Mouse (Mus musculus) neutrophil, adult 83 days (primary cell): ENCODE measurements around the gene Efna3. TPM values are rescaled to one million over a fixed set of nuclear protein-coding genes. Genes with fewer than 3 reads are reported as not detected.

ENCODE experiments used
- total RNA-seq, 2 experiments: library from RNA; stranded (reverse); gene quantifications; one replicate each; pipeline ENCODE4 v1.2.4; 2023

Gene Efna3
- not detected for total RNA-seq

DNA sequence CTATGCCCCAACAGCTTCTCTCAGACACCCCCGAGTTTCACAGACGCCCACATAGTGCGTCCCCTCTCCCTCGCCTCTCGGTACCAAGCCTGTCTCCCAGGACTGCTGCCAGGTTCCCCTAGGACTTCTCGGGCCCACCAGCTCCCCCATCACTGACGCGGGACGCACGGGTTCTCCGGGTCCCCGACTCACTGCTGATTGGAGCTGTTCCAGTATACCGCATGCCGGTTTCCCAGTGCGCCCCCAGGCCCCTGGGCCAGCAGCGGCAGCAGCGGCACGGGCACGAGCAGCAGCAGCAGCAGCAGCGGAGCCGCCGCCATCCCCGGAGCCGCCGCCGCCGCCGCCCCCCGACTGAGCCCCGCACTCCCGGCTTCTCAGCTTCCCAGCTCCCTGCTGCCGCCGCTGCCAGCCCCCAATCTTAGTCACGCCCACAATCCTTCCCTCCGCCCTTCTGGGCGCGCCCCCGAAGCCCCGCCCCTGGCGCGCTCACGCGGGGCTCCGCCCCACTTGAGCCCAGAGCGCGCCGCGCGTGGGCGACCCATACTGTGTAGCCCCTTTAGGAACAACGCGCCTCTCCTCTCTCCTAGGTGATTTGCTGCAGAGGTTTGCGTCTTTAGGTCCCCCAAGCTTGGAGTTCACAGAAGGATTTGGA lies at the start of gene Efna3:
TSS of gene Efna3 (minus strand) at position 452 of the 652 bp plus-strand sequence.

GRCm38 (mm10) chr3:89365153-89365485 lies 42.4 kb upstream of the Efna3 start, which contains the start of gene Dcst1:
TSS of gene Dcst1 (minus strand) at chr3:89365253.

GRCm38 (mm10) chr3:89361675-89362074 lies 38.9 kb upstream of the Efna3 start, which contains the start of gene Dcst2:
TSS of gene Dcst2 (plus strand) at chr3:89361975.

DNA sequence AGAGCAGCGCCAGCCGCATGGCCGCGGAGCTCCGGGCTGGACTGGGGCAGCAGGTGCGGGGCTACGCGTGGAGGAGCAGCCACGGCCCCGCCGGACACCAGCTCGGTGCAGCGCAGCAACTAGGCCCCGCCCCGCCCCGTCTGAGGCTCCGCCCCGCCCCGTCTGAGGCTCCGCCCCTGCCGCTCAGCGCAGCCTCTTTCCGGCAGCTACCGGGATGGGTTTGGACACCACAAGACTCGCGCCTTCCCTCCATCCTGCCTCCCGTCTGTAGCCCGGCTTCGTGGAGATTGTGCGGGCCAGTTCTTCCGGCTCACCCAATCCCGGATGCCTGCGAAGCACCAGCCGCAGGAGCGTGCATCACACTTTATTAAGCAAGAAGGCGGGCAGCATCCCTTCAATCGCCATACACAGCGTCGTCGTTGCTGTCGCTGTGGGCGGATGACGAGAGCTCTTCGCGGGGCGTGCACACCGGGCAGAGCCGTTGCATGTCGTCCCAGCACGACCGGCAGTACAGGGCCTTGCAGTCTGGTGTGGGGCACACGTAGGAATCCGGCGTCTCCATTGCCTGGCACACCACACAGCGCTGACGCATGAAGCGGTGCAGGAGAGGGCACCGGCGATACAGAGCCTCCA lies 27.2 kb upstream of the Efna3 start, which contains the start of gene Adam15:
TSS of gene Adam15 (minus strand) at position 128 of the 633 bp plus-strand sequence.

DNA sequence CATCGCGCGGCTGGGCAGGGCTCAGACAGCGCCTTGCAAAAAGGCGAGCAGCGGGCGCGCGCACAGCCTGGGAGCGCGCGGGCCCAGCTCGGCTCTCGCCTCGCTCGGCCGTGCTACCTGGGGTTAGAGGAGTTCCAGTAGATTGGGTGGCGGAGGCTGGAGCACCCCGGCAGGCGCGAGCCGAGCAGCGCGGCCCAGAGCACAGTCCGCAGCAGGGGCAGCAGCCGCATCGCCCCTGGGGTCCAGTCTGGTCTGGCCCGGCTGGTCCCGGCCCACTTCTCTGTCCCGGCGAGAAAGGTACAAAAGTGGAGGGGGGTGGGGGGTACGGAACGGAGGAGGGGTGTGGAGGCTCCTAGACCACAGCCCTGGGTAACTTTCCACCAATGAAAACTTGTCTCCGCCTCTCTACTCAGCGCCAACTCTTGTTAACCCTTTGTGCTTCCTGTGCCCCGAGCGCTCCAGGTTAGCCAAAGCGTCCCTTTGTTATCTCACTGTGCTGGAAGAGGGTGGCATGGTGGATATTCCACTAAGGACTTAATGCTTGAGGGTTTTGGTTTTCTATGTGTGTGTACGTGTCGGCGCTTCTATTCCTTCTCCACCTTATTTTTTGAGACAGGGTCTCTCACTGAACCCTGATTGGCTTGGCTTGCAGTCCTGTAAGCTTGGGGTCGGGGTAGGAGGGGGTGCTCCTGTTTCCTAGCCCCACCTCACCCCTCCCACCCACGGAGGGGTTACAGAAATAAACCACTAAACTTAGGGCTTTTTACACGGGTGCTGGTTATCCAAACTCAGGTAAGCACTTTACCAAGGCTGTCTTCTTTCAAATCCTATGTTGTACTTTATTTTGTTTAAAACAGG lies 15.2 kb upstream of the Efna3 start, which contains the start of gene Efna4:
TSS of gene Efna4 (minus strand) at position 308 of the 858 bp plus-strand sequence.

DNA sequence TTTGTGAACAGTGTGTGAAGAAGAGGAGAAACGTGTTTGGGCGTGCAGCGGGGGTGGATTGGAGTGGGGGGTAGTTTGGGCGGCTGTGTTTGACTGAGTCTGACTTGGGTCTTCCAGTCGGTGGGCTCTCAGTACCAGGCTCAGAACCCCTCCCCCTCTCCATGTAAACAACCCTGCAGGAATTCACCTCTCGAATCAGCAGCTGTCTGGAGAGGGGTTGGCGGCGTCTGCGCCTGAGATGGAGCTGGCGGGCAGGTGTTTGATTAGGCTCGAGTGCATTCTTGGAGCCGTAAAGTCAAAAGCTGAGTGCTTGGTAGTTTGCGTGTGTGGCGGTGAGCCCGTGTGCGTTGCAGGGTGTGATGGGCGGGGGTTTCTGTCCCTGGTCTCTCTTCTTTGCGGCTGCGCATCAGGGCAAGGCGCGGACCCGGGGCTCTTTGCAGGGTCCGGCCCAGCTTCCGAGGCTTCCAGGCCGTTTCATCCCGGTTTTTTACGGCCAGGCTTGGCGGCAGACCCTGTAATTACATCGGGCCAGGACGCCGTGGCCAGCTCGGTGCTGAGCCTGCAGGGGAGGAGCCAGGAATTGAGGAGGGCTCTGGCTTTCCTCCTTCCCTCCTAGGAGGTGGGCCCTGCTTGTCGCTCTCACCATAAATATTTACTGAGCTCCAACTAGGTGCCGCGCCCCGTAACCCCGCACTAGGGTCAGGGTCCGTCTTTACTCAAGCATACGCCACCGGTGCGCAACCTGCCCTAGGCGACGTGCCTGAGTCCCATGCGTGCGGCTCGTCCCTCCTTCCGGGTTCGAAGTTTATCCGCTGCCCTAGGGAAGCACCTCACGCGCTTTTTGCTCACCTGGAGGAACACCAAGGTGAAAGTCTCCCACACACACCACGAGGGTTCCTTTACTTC lies 41.9 kb downstream of the Efna3 start, which contains the start of gene Efna1:
TSS of gene Efna1 (minus strand) at position 537 of the 906 bp plus-strand sequence.

DNA sequence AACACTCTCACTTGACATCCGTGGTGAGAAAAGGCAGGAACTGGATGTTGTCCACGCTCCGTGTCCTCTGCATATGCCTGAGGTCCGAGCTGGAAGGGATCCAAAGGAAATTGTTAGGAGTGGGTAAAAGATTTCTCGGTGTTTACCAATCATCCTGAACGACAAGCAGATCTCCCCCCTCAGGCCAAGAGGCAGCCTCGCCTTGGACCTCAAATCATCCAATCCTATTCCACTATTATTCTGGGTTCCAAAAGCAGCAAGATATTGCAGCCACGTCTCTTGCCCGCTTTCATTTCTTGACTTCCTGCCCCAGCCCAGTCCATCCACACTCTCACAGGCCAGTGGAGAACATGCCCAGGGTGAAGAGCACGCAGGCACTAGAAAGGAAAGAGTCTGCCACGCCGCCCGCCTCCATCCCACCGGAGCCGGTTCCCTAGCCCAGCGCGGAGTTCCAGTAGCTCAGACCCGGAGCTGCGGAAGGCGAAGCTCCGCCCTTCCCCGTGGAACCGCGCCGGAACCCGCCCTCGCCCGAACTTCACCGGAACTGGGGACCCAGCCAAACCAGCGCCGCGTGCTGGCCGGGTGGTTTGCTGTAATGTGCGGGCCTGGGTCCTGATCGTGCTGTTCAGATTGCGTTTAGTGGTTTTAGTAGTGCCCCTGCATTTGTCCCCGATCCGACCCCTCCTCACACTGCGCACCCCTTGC lies 52.6 kb downstream of the Efna3 start, which contains the start of gene Slc50a1:
TSS of gene Slc50a1 (minus strand) at position 520 of the 705 bp plus-strand sequence.

Other genes with a start within 250 kb of the Efna3 start
- gene Rusc1, start 229.7 kb downstream of the Efna3 start, total RNA-seq: 10 to 100 TPM; 19.9 to 21.7 TPM
- gene Gm43738, start 221.9 kb downstream of the Efna3 start, total RNA-seq: not detected
- gene Fdps, start 221.0 kb downstream of the Efna3 start, total RNA-seq: 10 to 100 TPM; 26.5 to 33.5 TPM
- 10 to 100 TPM; 14.9 to 33.6 TPM for gene Pklr, start 186.8 kb downstream of the Efna3 start, total RNA-seq
- not detected for gene Hcn3, start 162.8 kb downstream of the Efna3 start, total RNA-seq
- gene Clk2, start 158.2 kb downstream of the Efna3 start, total RNA-seq: 10 to 100 TPM; 52.8 to 53.7 TPM
- 10 to 100 TPM; 45.9 to 51.1 TPM for gene Scamp3, start 145.5 kb downstream of the Efna3 start, total RNA-seq
- 1 to 10 TPM; 4.8 to 7.0 TPM for gene Fam189b, start 139.8 kb downstream of the Efna3 start, total RNA-seq
- 10 to 100 TPM; 59.9 to 64.3 TPM for gene Gba, start 120.0 kb downstream of the Efna3 start, total RNA-seq
- gene Thbs3, start 107.8 kb downstream of the Efna3 start, total RNA-seq: 1 to 10 TPM in 1 of 2 experiments, under 1 TPM in 1; 0.68 to 1.4 TPM
- gene Mtx1, start 95.9 kb downstream of the Efna3 start, total RNA-seq: 10 to 100 TPM; 44.5 to 57.2 TPM
- gene Muc1, start 93.9 kb downstream of the Efna3 start, total RNA-seq: not detected
- 10 to 100 TPM; 68.3 to 70.2 TPM for gene Krtcap2, start 77.0 kb downstream of the Efna3 start, total RNA-seq
- under 1 TPM; 0.44 to 0.61 TPM for gene Trim46, start 76.7 kb downstream of the Efna3 start, total RNA-seq
- 10 to 100 TPM; 42.5 to 56.9 TPM for gene Dpm3, start 63.6 kb downstream of the Efna3 start, total RNA-seq
- gene Slc50a1, start 52.4 kb downstream of the Efna3 start, total RNA-seq: 10 to 100 TPM; 24.1 to 29.6 TPM
- gene Efna1, start 41.8 kb downstream of the Efna3 start, total RNA-seq: not detected
- not detected for gene Efna4, start 15.1 kb upstream of the Efna3 start, total RNA-seq
- 100 to 1,000 TPM; 119 to 125 TPM for gene Adam15, start 27.0 kb upstream of the Efna3 start, total RNA-seq
- gene Dcst2, start 39.0 kb upstream of the Efna3 start, total RNA-seq: under 1 TPM in 1 of 2 experiments, not detected in 1; 0.15 TPM
- not detected for gene Dcst1, start 42.3 kb upstream of the Efna3 start, total RNA-seq
- gene Zbtb7b, start 71.8 kb upstream of the Efna3 start, total RNA-seq: 100 to 1,000 TPM; 136 to 149 TPM
- gene Lenep, start 79.8 kb upstream of the Efna3 start, total RNA-seq: not detected
- 10 to 100 TPM; 13.8 to 17.9 TPM for gene Flad1, start 88.9 kb upstream of the Efna3 start, total RNA-seq
- gene Cks1b, start 95.4 kb upstream of the Efna3 start, total RNA-seq: 10 to 100 TPM; 45.4 to 57.0 TPM
- gene Shc1, start 95.5 kb upstream of the Efna3 start, total RNA-seq: 100 to 1,000 TPM; 114 to 119 TPM
- gene Pygo2, start 107.2 kb upstream of the Efna3 start, total RNA-seq: 10 to 100 TPM; 36.1 to 46.3 TPM
- gene Pbxip1, start 113.7 kb upstream of the Efna3 start, total RNA-seq: 100 to 1,000 TPM; 136 to 147 TPM
- gene Pmvk, start 131.6 kb upstream of the Efna3 start, total RNA-seq: 1 to 10 TPM; 9.1 to 9.9 TPM
- under 1 TPM; 0.13 to 0.26 TPM for gene Kcnn3, start 197.2 kb upstream of the Efna3 start, total RNA-seq